Mouse (Mus musculus) T-helper 2 cell (primary cell): Measurements from ENCODE around the gene Prss22.

Source experiments
- in situ Hi-C: fragments of 300-600 bp; cut with MboI, MseI; formaldehyde crosslinking; loops from one replicate; pipeline ENCODE4 v1.15.1; 2025; ENCODE audit warnings: high pct_unique_total_duplicates

Gene Prss22

GRCm38 (mm10) chr17:23997901-23998300 lies at the start of gene Prss22:
Gene Prss22, minus strand, starts transcription at chr17:23998100.
- in situ Hi-C loops, result no loop called here

DNA sequence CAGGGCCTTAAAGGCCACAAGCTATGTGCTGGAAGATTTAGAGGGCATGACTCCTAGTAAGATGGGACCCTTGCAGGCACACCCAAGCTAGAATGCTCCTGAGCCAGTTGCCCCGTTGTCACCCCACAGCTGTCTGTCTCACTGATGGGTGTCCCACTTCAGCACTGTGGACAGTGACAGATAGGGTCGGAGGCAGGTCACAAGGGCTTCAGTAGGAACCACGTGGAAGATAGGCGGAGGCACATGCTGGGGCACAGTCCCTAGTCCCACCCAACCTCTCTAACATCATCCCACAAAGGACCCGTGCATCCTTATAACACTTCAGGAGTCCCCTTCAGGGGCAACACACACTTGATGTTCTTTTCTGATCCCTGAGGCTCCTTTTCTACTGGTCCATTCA lies 48.1 kb upstream of the Prss22 start:
- in situ Hi-C loops, result no loop called here

- in situ Hi-C loops, result no loop called here
These were observed 47.7 kb upstream of the Prss22 start for GRCm38 (mm10) chr17:24045608-24046007.

DNA sequence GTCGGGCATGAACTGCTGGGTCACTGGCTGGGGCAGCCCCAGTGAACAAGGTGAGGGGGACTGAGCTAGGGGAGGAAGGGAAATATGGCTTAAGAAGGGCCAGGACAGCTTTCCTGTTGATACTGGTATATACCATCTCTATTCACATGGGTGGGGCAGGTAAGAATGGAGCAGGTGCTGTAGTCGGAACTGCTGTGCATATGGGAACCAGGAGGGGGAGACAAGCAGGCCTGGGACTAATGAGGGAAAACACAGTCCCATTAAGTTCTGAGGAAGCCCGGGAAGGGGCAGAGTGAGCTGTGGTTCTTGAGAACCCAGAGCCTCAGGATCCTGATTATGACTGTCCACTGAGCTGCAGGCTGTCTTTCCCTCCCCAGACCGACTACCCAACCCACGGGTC lies 46.6 kb upstream of the Prss22 start:
- in situ Hi-C loops, result no loop called here

GRCm38 (mm10) chr17:24037844-24038243 lies 39.9 kb upstream of the Prss22 start, which contains the start of gene Prss27:
Gene Prss27, plus strand, starts transcription at chr17:24038144.
- in situ Hi-C loops, result no loop called here

- in situ Hi-C loops, result no loop called here
These were observed 39.5 kb upstream of the Prss22 start for GRCm38 (mm10) chr17:24037360-24037759.

- in situ Hi-C loops, result no loop called here
These were observed 39.1 kb upstream of the Prss22 start for GRCm38 (mm10) chr17:24036954-24037353.

- in situ Hi-C loops, result no loop called here
These were observed 37.2 kb upstream of the Prss22 start for GRCm38 (mm10) chr17:24035087-24035486.

DNA sequence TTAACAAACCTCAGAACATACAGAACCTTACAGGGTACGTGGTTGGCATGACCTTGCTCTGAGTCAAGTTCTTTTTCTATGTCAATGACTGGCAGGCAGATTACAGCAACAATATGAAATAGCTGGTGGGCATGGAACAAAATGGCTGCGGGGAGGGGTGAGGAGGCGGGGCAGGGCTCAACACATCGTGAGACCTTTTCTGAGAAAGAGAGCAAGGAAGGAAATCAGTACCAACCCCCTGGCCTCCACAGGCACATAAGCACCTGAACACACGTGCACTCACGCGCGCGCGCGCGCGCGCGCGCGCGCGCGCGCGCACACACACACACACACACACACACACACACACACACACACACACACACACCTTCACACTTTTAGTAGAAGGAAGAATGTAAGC lies 32.7 kb upstream of the Prss22 start:
- in situ Hi-C loops, result no loop called here

GRCm38 (mm10) chr17:24029477-24029876 lies 31.6 kb upstream of the Prss22 start:
- in situ Hi-C loops, result no loop called here

DNA sequence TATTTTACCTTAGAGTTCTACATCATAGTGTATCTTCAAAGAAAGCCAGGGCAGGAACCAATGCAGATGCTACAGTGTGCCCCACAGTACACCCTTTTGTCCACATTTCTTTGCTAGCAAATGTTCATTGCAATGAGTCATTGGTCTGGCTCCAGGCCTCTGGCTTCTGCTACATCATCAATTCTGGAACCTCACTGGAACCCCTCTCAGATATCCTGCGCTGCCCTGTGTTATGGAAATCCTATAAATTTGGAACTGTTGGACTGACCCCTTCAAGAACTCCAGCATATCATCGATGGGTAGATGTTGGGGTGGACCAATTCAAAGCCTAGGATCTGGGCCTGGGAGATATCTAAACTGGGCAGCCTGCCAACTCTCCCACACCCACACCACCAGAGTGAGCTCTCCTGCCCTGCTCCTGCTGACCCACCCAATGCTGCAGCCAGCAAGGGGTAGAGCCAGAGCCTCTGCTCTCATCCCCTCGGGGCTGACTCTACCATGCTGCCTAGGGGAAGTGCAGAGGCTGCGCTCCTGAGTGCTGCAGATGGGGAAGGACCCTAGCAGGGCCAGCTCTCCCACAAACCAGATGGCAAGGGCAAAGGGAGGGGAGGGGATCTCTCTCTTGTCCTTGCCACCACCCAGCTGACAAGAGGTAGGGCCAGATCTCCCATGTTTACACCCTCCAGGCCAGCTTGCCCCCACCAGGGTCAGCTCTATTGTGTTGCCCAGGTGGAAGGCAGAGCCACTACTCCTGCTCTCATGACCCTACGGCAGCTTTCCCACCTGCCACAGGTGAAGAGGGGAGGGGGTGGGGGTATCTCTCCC lies 23.7 kb upstream of the Prss22 start:
- in situ Hi-C loops, result no loop called here

DNA sequence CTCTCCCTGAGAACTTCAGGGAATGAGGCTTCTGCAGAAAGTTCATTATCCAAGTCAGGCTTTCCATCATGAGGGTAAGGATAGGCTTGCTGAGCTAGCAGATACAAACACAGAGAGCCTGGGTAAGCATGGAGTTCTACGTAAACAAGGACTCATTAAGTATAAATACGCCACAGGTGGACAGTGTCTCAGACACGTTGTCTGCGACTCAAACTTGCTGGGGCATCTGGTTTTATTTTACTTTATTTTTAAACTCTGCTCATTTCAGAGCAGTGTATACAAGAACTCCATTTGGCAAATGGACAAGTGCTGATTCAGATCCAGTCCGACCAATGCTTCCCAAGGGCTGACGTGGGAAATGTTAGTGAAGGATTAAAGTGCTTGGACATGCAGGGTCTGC lies 22.8 kb upstream of the Prss22 start:
- in situ Hi-C loops, result no loop called here

- in situ Hi-C loops, result no loop called here
These were observed 17.8 kb upstream of the Prss22 start for GRCm38 (mm10) chr17:24015727-24016126.

DNA sequence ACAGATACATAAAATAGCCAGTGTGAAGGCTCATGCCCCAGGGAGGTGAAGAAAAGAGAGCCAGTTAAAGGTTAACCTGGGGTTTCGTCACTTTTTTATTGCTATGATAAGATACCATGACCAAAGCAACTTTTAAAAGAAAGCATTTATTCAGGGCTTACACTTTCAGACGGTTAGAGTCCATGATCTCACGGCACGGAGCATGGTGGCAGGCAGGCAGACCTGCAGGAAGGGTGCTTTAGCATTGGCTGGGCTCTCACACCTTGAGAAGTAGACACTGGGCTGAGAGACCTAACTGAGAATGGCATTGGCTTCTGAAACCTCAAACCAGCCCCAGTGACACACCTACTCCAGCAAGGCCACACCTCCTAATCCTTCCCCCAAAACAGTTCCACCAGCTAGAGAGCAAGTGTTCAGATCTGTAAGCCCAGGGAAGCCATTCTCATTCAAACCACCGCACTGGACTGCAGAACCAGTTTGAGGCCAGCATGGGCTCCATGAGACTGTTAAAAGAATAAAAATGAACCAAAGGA lies 16.6 kb upstream of the Prss22 start:
- in situ Hi-C loops, result no loop called here

- in situ Hi-C loops, result no loop called here
These were observed 15.0 kb upstream of the Prss22 start for GRCm38 (mm10) chr17:24012921-24013320.

- in situ Hi-C loops, result loop anchor here (10.0 kb wide), 1 partner anchor 1825 kb away; the partner anchor contains the start of genes Rhbdl1 and Stub1
These were observed 11.7 kb upstream of the Prss22 start for GRCm38 (mm10) chr17:24009617-24010016.

DNA sequence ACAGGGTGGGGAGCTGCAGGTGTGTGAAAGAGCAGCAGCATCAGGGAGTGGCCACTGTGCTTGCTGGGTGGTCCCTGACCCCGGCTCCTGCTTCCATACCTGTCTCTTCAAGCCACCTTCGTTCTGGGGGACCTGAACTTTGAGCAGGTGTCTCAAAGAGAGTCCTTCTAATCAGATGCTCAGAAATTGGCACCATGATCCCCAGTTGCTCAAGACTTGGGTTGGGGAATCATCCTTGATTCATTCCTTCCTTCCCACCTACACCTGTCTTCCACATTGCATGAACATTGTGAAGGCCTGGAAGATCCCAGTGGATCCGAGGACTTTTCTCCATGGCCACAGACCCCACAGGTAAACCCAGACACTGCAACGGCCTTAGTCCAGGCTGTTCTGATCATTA lies 10.2 kb upstream of the Prss22 start:
- in situ Hi-C loops, result loop anchor here (10.0 kb wide), 1 partner anchor 1827 kb away; the partner anchor contains the start of genes Rhbdl1 and Stub1

DNA sequence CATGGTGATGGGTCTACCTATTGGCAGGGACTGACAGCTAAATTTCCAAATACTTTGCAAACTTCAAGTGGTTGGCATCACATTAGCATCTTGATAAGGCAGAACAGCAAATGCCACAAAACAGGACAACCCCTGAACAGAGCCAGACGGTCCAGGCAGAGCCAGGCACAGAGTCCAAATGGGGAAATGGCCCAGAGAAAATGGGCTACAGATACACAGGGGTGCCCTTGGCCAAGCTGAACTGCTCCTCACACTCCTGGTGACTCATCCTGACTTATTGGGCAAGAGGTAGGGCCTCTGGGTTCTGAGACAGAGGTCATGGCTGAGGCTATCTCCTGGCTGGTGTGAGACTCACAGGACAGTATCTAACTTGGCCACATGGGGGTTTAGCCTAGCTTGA lies 9.5 kb upstream of the Prss22 start:
- in situ Hi-C loops, result loop anchor here (10.0 kb wide), 1 partner anchor 1827 kb away; the partner anchor contains the start of genes Rhbdl1 and Stub1

- in situ Hi-C loops, result loop anchor here (10.0 kb wide), 1 partner anchor 1828 kb away; the partner anchor contains the start of genes Rhbdl1 and Stub1
These were observed 9.0 kb upstream of the Prss22 start for GRCm38 (mm10) chr17:24006930-24007329.

DNA sequence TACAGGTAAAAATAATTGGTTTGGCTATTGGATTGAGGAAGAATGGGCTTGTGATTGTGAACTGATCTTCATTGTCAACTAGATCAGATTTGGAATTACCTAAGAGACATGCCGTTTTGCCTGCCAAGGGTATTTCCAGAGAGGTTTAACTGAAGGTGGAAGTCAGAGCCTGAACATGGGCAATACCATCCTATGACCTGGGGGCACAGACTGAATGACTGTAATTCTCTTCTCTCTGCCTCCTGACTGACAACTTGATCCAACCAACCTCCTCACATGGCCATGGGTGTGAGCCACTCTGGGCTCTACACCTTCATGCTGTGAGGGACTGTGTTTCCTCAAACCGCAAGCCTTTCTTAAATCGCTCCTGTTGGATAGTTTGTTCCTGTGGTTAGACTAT lies 7.1 kb upstream of the Prss22 start:
- in situ Hi-C loops, result loop anchor here (10.0 kb wide), 1 partner anchor 1830 kb away; the partner anchor contains the start of genes Rhbdl1 and Stub1

DNA sequence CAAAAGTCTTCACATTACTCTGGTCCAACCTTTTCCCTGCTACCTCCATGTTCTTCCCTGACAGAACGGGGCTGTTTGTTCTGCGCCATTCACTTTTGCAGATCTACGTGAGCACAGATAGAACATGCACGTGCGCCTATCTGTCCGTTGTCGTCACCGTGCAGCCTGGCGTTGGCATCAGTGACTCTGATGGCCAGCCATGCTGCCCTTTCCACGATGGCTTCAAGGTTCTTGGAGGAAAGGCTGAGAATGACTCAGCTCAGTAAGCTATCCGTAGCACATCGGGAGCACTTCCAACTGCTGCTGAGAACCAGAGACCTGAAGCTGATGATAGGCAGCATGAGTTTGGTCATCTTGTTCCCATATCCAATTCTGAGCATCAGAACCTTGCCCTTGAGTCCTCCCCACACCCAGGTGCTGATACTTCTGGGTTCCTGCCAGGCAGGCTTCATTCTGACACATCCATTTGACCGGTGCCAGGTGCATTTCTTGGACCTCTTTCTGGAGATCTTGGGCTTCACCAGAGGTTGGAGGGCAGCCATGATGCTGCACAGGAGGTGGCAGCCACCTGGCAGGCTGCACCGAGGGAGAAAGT lies 6.3 kb upstream of the Prss22 start:
- in situ Hi-C loops, result loop anchor here (10.0 kb wide), 1 partner anchor 1831 kb away; the partner anchor contains the start of genes Rhbdl1 and Stub1

- in situ Hi-C loops, result loop anchor here (10.0 kb wide), 1 partner anchor 1834 kb away; the partner anchor contains the start of genes Rhbdl1 and Stub1
These were observed 2.5 kb upstream of the Prss22 start for GRCm38 (mm10) chr17:24000404-24000803.
